Mouse (Mus musculus) left cerebral cortex, postnatal 4 days (tissue): ENCODE measurements around the gene Hs3st5. TPM values are rescaled to one million over a fixed set of nuclear protein-coding genes. Genes with fewer than 3 reads are reported as not detected.
"Not testable (repeated sequence)": the region's sequence is repeated elsewhere in the genome, so short reads cannot be mapped to it uniquely, and the experiment has no call there.

Experiments used
- DNase-seq: peaks from one replicate; pipeline ENCODE4 v3.0.0-alpha.2; 2022
- intact Hi-C: fragments of 180-260 bp; cut with DNase I; formaldehyde crosslinking; loops from one replicate; pipeline ENCODE4 v1.15.1; 2025
- total RNA-seq, 2 experiments: library from RNA; stranded (reverse); gene quantifications; 2 replicates each; pipeline ENCODE4 v1.2.3; 2021

Gene Hs3st5
- total RNA-seq, 2 experiments from 2014 or later, result 19.4 to 20.2 TPM

DNA sequence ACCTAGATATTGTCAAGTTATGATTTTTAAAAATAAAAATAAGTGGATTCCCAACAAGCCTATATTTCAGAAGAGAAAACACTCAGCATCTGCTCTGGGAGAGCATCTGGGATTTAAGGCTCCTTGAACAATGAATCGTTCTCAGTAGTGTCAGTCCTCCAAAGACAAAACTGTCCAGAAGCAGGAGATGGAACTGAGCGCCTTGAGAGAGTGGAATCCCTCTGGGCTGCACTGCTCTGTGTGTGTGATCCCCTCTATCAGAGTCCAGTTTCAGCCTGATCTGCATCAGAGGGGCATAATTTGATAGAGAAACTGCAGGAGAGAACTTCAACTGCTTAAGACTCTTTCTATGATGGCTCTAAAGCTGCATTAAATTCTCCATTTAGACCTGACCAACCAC is 49.5 kb downstream of the Hs3st5 start:
- intact Hi-C loops, result no loop called here
- no peak for DNase-seq

DNA sequence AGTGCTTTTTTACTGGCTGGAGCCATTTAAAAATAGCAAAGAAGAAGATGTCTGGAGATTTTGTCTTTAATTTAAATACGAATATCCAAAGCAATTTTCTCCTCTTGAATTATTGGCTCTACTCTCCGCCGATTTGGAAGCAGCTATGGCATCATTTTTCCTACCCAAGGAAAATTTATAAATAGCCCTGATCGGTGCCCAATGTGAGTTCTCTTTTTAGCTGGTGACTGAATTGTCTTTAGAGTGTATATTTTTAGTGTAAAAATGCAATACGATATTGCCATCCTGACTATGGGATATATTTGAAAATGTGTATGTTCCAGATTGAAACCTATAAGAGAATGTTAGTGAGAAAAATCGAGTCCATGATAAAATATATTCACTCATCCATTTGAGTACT is 51.1 kb downstream of the Hs3st5 start:
- intact Hi-C loops, result no loop called here

GRCm38 (mm10) chr10:36558736-36559135 is 52.1 kb downstream of the Hs3st5 start:
- intact Hi-C loops, result no loop called here

More for the DNA sequence above, 51.1 kb downstream of the Hs3st5 start:
- DNase-seq, result no peak

GRCm38 (mm10) chr10:36567258-36567657 is 60.6 kb downstream of the Hs3st5 start:
- intact Hi-C loops, result no loop called here
- no peak for DNase-seq

More at GRCm38 (mm10) chr10:36558736-36559135, 52.1 kb downstream of the Hs3st5 start:
- DNase-seq, result no peak

- no peak for DNase-seq
- intact Hi-C loops, result no loop called here
These were observed 65.9 kb downstream of the Hs3st5 start for GRCm38 (mm10) chr10:36572540-36572939.

GRCm38 (mm10) chr10:36578375-36579145 is 71.9 kb downstream of the Hs3st5 start:
- intact Hi-C loops, result no loop called here
- no peak for DNase-seq

- intact Hi-C loops, result no loop called here
- peak; percentile 4 for DNase-seq
These were observed 103.8 kb downstream of the Hs3st5 start for GRCm38 (mm10) chr10:36610400-36610799.

DNA sequence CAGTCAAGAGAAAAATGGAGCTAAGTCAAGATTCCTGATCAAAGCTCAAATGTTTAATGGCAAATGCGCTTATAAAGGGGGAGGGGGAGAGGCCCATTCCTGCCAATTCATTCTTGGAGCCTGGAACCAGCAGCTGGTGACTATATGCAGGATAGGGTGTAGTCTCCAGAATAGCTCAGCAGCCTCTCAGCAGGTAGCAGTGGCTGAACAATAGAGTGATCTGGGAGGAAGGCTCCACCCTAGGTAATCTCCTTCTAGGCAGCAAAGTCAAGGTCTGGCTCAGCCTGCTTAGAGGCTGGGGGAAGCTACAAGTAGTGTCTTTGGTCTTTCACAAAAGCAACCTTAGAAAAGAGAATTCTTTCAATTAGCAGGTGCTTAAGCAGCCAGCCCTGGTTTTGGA is 104.8 kb downstream of the Hs3st5 start:
- intact Hi-C loops, result not testable (repeated sequence)
- peak; percentile 14 for DNase-seq

DNA sequence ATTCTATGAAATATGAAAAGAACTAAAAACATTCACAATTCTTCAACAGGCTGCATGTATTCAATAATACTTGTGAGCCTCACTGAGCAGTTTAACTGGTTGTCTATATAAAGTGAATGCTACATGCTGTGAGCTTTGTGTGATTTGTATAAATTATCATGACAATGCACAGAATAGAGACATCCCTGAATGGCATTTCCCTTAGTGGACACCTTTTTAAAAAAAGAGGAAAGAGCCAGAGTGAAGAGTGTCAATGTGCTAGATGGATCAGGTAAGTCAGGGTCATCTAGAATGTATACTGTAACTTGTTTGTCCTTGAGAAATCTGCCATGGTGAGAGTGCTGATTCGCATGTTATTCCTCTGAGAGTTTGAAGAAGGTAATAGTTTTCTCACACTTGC is 116.4 kb downstream of the Hs3st5 start:
- DNase-seq, result no peak

GRCm38 (mm10) chr10:36627952-36628351 is 121.3 kb downstream of the Hs3st5 start:
- no peak for DNase-seq

More for the DNA sequence above, 116.4 kb downstream of the Hs3st5 start:
- intact Hi-C loops, result no loop called here

DNA sequence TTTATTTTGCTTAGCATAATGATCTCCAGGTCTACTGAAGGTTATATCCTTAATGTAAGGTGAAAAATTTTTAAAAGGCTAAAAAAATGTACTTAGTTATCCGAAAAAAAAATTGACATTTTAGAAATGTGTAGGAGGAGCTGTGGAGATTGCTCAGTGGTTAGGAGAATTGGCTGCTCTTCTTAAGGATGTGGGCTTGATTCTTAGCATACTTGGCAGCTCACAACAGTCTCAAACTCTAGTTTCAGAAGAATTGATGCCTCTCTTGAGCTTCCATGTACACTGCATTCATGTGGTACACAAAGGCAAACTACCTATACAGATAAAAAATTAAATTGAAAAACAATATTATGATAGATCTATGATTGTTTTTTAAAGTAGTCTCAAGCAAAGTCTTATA is 125.1 kb downstream of the Hs3st5 start:
- intact Hi-C loops, result no loop called here
- no peak for DNase-seq

More at GRCm38 (mm10) chr10:36627952-36628351, 121.3 kb downstream of the Hs3st5 start:
- intact Hi-C loops, result no loop called here

DNA sequence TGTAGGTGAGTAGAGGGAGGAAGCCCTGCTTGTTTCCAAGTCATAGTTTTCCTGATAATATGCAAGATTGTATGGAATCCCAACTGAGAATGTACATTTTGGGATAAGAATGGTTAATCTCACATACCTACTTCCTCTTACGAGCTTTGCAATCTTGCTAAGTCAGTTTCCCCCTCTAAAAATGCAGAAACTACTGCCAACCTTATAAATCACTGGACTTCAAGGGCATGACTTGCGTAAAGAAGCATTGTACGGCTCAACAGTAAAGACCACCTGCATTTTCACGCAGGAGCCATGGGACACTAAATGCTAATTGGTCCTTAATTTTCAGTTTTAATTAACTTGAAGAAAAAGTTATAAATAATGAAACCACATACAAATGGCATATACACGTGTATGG is 144.0 kb downstream of the Hs3st5 start:
- no peak for DNase-seq
- intact Hi-C loops, result no loop called here

- no peak for DNase-seq
- intact Hi-C loops, result no loop called here
These were observed 207.4 kb downstream of the Hs3st5 start for GRCm38 (mm10) chr10:36713974-36714373.

DNA sequence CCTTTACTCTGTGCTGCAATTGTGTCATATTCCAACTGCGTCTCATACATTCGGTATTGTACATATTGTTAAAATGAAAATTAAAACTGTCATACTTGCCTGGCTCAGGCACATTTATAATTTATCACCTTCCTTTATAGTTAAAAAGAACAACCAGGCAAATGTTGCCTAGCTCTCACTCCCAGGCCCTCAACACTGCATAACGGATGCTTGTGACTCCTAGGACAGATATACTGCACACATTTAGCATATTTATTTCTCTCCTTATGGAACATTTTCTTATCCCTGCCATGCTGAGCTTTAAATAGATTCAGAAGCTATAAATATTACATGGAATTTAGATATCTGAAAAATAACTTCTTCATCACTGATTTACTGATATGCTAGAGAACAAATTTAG is 219.6 kb downstream of the Hs3st5 start:
- DNase-seq, result no peak

GRCm38 (mm10) chr10:36729361-36730098 is 222.9 kb downstream of the Hs3st5 start:
- intact Hi-C loops, result no loop called here
- peak; percentile 36 for DNase-seq

More for the DNA sequence above, 219.6 kb downstream of the Hs3st5 start:
- intact Hi-C loops, result no loop called here

DNA sequence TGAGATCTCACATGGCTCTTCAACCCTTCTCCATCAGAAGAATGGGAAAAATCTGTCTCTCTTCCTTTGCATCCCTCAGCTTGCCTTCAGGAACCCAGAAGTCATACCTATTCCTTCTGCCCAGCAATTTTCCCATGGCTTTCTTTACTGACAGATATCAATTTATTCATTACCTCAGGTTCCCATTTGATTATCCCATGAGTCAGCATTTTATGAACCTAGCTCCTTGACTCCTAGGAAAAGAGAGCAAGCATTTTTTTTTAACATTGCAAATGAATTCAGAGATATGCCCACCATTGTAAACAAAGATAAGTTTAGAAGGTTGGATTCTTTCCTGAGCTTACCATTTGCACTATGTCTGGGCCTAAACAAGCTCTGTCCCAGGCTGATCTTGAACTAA is 232.8 kb downstream of the Hs3st5 start:
- no peak for DNase-seq
- intact Hi-C loops, result no loop called here

GRCm38 (mm10) chr10:36750021-36750420 is 243.4 kb downstream of the Hs3st5 start:
- intact Hi-C loops, result no loop called here

GRCm38 (mm10) chr10:36754471-36754870 is 247.9 kb downstream of the Hs3st5 start:
- DNase-seq, result no peak
- intact Hi-C loops, result no loop called here

More at GRCm38 (mm10) chr10:36750021-36750420, 243.4 kb downstream of the Hs3st5 start:
- DNase-seq, result peak; percentile 25

DNA sequence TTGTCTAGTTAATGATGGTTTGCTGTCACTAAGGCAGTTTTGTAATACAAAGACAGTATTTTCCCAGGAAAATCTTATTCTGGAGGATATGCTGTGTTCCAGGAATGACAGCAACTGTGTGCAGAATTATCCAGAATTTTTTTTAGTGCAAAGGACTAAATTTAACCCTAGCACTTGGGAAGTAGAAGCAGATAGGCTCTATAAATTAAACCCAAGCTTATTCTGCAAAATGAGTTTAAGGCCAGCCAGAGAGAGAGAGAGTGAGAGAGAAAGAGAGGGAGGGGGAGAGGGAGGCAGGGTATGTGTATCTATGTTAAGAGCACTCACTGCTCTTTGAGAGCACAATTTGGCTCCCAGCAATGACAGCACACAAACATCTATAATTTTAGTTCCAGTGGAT is 267.0 kb downstream of the Hs3st5 start:
- DNase-seq, result peak; percentile 3
- intact Hi-C loops, result no loop called here

- intact Hi-C loops, result no loop called here
- DNase-seq, result no peak
These were observed 268.3 kb downstream of the Hs3st5 start for GRCm38 (mm10) chr10:36774898-36775297.

GRCm38 (mm10) chr10:36781641-36782040 is 275.0 kb downstream of the Hs3st5 start:
- intact Hi-C loops, result no loop called here
- DNase-seq, result no peak

DNA sequence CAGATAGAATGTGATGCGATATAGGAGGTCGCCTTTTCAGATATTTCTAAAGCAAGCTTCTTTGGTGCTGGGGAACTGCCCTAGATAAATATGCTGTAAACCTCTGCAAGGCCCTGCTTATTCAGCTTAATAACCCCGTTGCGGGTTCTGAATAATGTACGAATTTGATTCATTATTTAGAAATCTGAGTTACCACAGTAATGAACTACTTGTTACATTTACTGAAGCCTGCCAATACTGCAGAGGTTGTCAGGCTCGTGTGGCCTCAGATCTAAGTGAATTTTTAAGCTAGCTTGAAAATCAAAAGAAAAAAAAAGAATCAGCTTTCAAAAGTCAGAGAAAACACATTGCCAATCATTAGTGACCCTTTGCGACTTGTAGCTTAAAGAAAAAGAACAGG is 280.4 kb downstream of the Hs3st5 start:
- no peak for DNase-seq
- intact Hi-C loops, result no loop called here
